ENCODE assay signal across 16 mouse cellular contexts in genomic region chr10:68855934-68856891, GRCm38 (mm10).
A peak's percentile ranks its signal among the peaks of the same experiment; 100 is the strongest.
DNase-seq lines count a peak whose midpoint lies in the region; ATAC-seq lines count a peak whose summit lies in the region.
"Had no signal": no experiment of that assay in that cellular context is flagged by ENCODE, and none has a peak within 500 bp of the region (broad histone marks: within the 10 kb centered on the region; RNA-seq: fewer than 3 reads in every experiment).

No protein-coding gene starts in this region.

- intact Hi-C loops in heart, postnatal 36 days (cut with DNase I): no loop called here

- no peak overlapping the region for H3K4me3 ChIP-seq in embryonic facial prominence, embryonic 11.5 days (ENCODE audit: low read depth, low read length)
- H3K4me3 ChIP-seq in limb, embryonic 12.5 days (replicated peaks): no peak overlapping the region
- H3K4me3 ChIP-seq: layer of hippocampus, adult 2 months had no signal

- H3K27ac ChIP-seq in embryonic facial prominence, embryonic 11.5 days (replicated peaks; ENCODE audit: low read depth, low read length): peak overlapping the region; percentile 84
- peak overlapping the region; percentile 64; the same call in 1 of the 2 replicates for H3K27ac ChIP-seq in limb, embryonic 12.5 days
- H3K27ac ChIP-seq: layer of hippocampus, adult 2 months had no signal

- no peaks in the 10 kb centered on the region for H3K27me3 ChIP-seq in embryonic facial prominence, embryonic 11.5 days (ENCODE audit: control insufficient read depth, insufficient read depth, low read length)
- H3K27me3 ChIP-seq in limb, embryonic 12.5 days: no peaks in the 10 kb centered on the region

- 0 out of 2 replicates have a peak overlapping the region, but pooled peaks have one; percentile 18 for H3K9ac ChIP-seq in embryonic facial prominence, embryonic 11.5 days (replicated peaks; ENCODE audit: low read length)
- no peak overlapping the region for H3K9ac ChIP-seq in limb, embryonic 12.5 days (replicated peaks)
- H3K9ac ChIP-seq: liver, postnatal 0 days had no signal

- no peaks in the 10 kb centered on the region for H3K4me1 ChIP-seq in embryonic facial prominence, embryonic 11.5 days (ENCODE audit: control insufficient read depth, insufficient read depth, low read length)
- peaks cover 12% of the 10 kb centered on the region for H3K4me1 ChIP-seq in limb, embryonic 12.5 days (replicated peaks)

- no peaks in the 10 kb centered on the region for H3K9me3 ChIP-seq in embryonic facial prominence, embryonic 11.5 days (replicated peaks; ENCODE audit: control insufficient read depth, low read length)
- H3K9me3 ChIP-seq in limb, embryonic 12.5 days: no peaks in the 10 kb centered on the region

- no peaks in the 10 kb centered on the region for H3K36me3 ChIP-seq in embryonic facial prominence, embryonic 11.5 days (replicated peaks; ENCODE audit: control insufficient read depth, insufficient read depth, low read depth, low read length)
- no peaks in the 10 kb centered on the region for H3K36me3 ChIP-seq in limb, embryonic 12.5 days

- DNase-seq in heart, adult 11 months: peak; percentile 35
- no peak for DNase-seq in heart, postnatal 36 days
- DNase-seq in Muller cell, postnatal 12 days (ENCODE audit: inconsistent ontology term): peak; percentile 16
- DNase-seq in embryonic facial prominence, embryonic 11.5 days (ENCODE audit: low spot score): peak; percentile 87
- no peak for DNase-seq in spleen, adult 12 weeks (ENCODE audit: low spot score)
- no peak for DNase-seq in left cerebral cortex, adult 9 months (ENCODE audit: low spot score in 2 of 2)
- DNase-seq: cerebellum, postnatal 10 days; gastrocnemius, postnatal 25 days; heart, postnatal 10 days; kidney, adult 18-20 months; kidney, postnatal 10 days; liver, postnatal 0 days; spleen, adult 18-20 months; thymus, adult 2 months had no signal

- 0 out of 2 replicates have a peak, but pooled peaks have one; percentile 42 for ATAC-seq in embryonic facial prominence, embryonic 11.5 days (replicated peaks; ENCODE audit: insufficient number of reproducible peaks, low FRiP score, low TSS enrichment, low read depth)
- ATAC-seq in limb, embryonic 12.5 days (ENCODE audit: insufficient number of reproducible peaks, insufficient read depth, low FRiP score, low TSS enrichment, low read depth): no peak
- ATAC-seq: liver, postnatal 0 days had no signal

- peak overlapping the region; percentile 4; the same call in 1 of the 2 replicates for H3K4me2 ChIP-seq in embryonic facial prominence, embryonic 11.5 days (ENCODE audit: low read depth, low read length)
- no peak overlapping the region for H3K4me2 ChIP-seq in limb, embryonic 12.5 days

- 27% methylated on average over 13 of the region's 13 CpGs for WGBS in embryonic facial prominence, embryonic 11.5 days
- WGBS in limb, embryonic 12.5 days: 44% methylated on average over 13 of the region's 13 CpGs

Comparison
In these comparisons a context has a peak if more than half of its experiments do, and no peak if none do; other contexts are left out.
1. DNase-seq: peak in heart, adult 11 months (single experiment), Muller cell, postnatal 12 days (single experiment) and embryonic facial prominence, embryonic 11.5 days (single experiment); none in heart, postnatal 36 days (0 of 2), spleen, adult 12 weeks (single experiment) and left cerebral cortex, adult 9 months (0 of 2).